Mouse (Mus musculus): ENCODE results near the gene Grm5.

Gene Grm5

GRCm38 (mm10) chr7:88161586-88161985 lies 577.6 kb downstream of the Grm5 start:
- no peak for DNase-seq (ENCODE audit: low spot score)
